Mouse (Mus musculus): ENCODE measurements around the gene Rapgef5. TPM values are rescaled to one million over a fixed set of nuclear protein-coding genes. Genes with fewer than 3 reads are reported as not detected.

Gene Rapgef5
- total and polyA plus RNA-seq, 3 experiments = 4.2 to 6.8 (median 4.8) TPM

GRCm38 (mm10) chr12:117560450-117560849 lies 44.2 kb downstream of the Rapgef5 start:
- H3K36me3 ChIP-seq (replicated peaks in 1 of 2; ENCODE audit: control insufficient read depth in 1 of 2, insufficient read depth in 1 of 2, low read length in 1 of 2) = peaks cover 0 to 6% of the 10 kb centered on the region in 2 experiments
- H3K4me1 ChIP-seq (ENCODE audit: control insufficient read depth in 1 of 2, insufficient read depth in 2 of 2) = peaks cover 11 to 57% of the 10 kb centered on the region in 2 experiments
- H3K27ac ChIP-seq (ENCODE audit: insufficient read depth, low read depth) = no peak overlapping the region
- DNase-seq (ENCODE audit: extremely low read depth) = no peak
- H3K4me2 ChIP-seq (ENCODE audit: insufficient read depth, low read depth, poor library complexity, severe bottlenecking) = no peak overlapping the region
- no peaks in the 10 kb centered on the region for H3K79me2 ChIP-seq (replicated peaks; ENCODE audit: control insufficient read depth, extremely low read depth, insufficient read depth, poor library complexity, severe bottlenecking)
- H3K9me3 ChIP-seq (replicated peaks; ENCODE audit: low read length) = no peaks in the 10 kb centered on the region
- no peak overlapping the region for H3K9ac ChIP-seq (ENCODE audit: insufficient read depth, low read depth)
- TF ChIP-seq MAX (IDR thresholded peaks at IDR 0.05; ENCODE audit: low read length) = no peak
- no peak for TF ChIP-seq E2F4 (IDR thresholded peaks at IDR 0.05; ENCODE audit: insufficient replicate concordance, low read depth, low read length)
- TF ChIP-seq POLR2A (IDR thresholded peaks at IDR 0.05; ENCODE audit: low read depth, low read length) = no peak
- no peak for TF ChIP-seq NELFE (IDR thresholded peaks at IDR 0.05; ENCODE audit: low read depth, low read length)
- TF ChIP-seq JUN (IDR thresholded peaks at IDR 0.05; ENCODE audit: insufficient read depth, low read depth, low read length) = no peak
- TF ChIP-seq HCFC1 (IDR thresholded peaks at IDR 0.05; ENCODE audit: low read depth, low read length) = no peak
- TF ChIP-seq CTCF (conservative IDR thresholded peaks at IDR 0.05 in 1 of 2, IDR thresholded peaks at IDR 0.05 in 1 of 2; ENCODE audit: low read depth in 2 of 2, low read length in 2 of 2) = no peak
- no peak for TF ChIP-seq RCOR1 (conservative IDR thresholded peaks at IDR 0.05; ENCODE audit: low read depth, low read length)
- no peak for TF ChIP-seq CHD1 (IDR thresholded peaks at IDR 0.05; ENCODE audit: low read depth, low read length)
- TF ChIP-seq MEF2A (IDR thresholded peaks at IDR 0.05; ENCODE audit: borderline replicate concordance, low read depth, low read length) = no peak
- no peak for TF ChIP-seq MAFK (IDR thresholded peaks at IDR 0.05; ENCODE audit: insufficient replicate concordance, low read length)
- no peak for TF ChIP-seq MAZ (IDR thresholded peaks at IDR 0.05; ENCODE audit: low read depth, low read length)
- no peak for TF ChIP-seq CHD2 (IDR thresholded peaks at IDR 0.05; ENCODE audit: low read length)
- TF ChIP-seq ZNF384 (IDR thresholded peaks at IDR 0.05; ENCODE audit: low read depth, low read length) = no peak
- H3K27me3 ChIP-seq (replicated peaks) = no peaks in the 10 kb centered on the region
- H3K4me3 ChIP-seq (replicated peaks in 1 of 3; ENCODE audit: low read depth in 2 of 3, low read length in 2 of 3, poor library complexity in 1 of 3) = no peak overlapping the region
- in situ Hi-C loops (cut with MboI; ENCODE audit: low pct_ligation_motif_present, low pct_unique_long_range_greater_than_20kb, low sequenced_read_pairs) (loop anchor here (25.0 kb wide), 1 partner anchor 123 kb away; no protein-coding TSS in a partner anchor), dilution Hi-C loops (cut with MboI; ENCODE audit: extremely low pct_ligation_motif_present, extremely low pct_unique_long_range_greater_than_20kb, low sequenced_read_pairs) (no loop called here)

GRCm38 (mm10) chr12:117561411-117562059 lies 45.3 kb downstream of the Rapgef5 start:
- H3K4me1 ChIP-seq (ENCODE audit: control insufficient read depth in 1 of 2, insufficient read depth in 2 of 2) = peaks cover 11 to 65% of the 10 kb centered on the region in 2 experiments
- no peak for DNase-seq (ENCODE audit: extremely low read depth)
- peaks cover 0 to 6% of the 10 kb centered on the region in 2 experiments for H3K36me3 ChIP-seq (replicated peaks in 1 of 2; ENCODE audit: control insufficient read depth in 1 of 2, insufficient read depth in 1 of 2, low read length in 1 of 2)
- H3K4me3 ChIP-seq (replicated peaks in 1 of 3; ENCODE audit: low read depth in 2 of 3, low read length in 2 of 3, poor library complexity in 1 of 3) = peak overlapping the region in 1 of 3 experiments; percentile 26
- dilution Hi-C loops (cut with MboI; ENCODE audit: extremely low pct_ligation_motif_present, extremely low pct_unique_long_range_greater_than_20kb, low sequenced_read_pairs) (no loop called here), in situ Hi-C loops (cut with MboI; ENCODE audit: low pct_ligation_motif_present, low pct_unique_long_range_greater_than_20kb, low sequenced_read_pairs) (loop anchor here (25.0 kb wide), 1 partner anchor 124 kb away; no protein-coding TSS in a partner anchor)
- no peak for TF ChIP-seq ZKSCAN1 (IDR thresholded peaks at IDR 0.05; ENCODE audit: borderline replicate concordance, low read depth, low read length)
- no peak for TF ChIP-seq PAX5 (IDR thresholded peaks at IDR 0.05; ENCODE audit: low read length)
- TF ChIP-seq GABPA (IDR thresholded peaks at IDR 0.05; ENCODE audit: insufficient replicate concordance, low read depth, low read length) = no peak
- no peak for TF ChIP-seq HCFC1 (IDR thresholded peaks at IDR 0.05; ENCODE audit: low read depth, low read length)
- TF ChIP-seq E2F4 (IDR thresholded peaks at IDR 0.05; ENCODE audit: insufficient replicate concordance, low read depth, low read length) = no peak
- TF ChIP-seq ELF1 (IDR thresholded peaks at IDR 0.05; ENCODE audit: low read depth, low read length) = no peak
- no peak for TF ChIP-seq POLR2AphosphoS2 (IDR thresholded peaks at IDR 0.05; ENCODE audit: low read depth, low read length)
- no peak for TF ChIP-seq MYC (IDR thresholded peaks at IDR 0.05; ENCODE audit: low read depth, low read length)
- TF ChIP-seq ZMIZ1 (IDR thresholded peaks at IDR 0.05; ENCODE audit: low read depth, low read length) = no peak
- no peak for TF ChIP-seq TBP (conservative IDR thresholded peaks at IDR 0.05; ENCODE audit: low read depth, low read length)
- TF ChIP-seq UBTF (IDR thresholded peaks at IDR 0.05; ENCODE audit: low read depth, low read length) = no peak
- TF ChIP-seq MAX (IDR thresholded peaks at IDR 0.05; ENCODE audit: low read length) = no peak
- TF ChIP-seq EP300 (IDR thresholded peaks at IDR 0.05; ENCODE audit: low read length) = no peak
- H3K79me2 ChIP-seq (replicated peaks; ENCODE audit: control insufficient read depth, extremely low read depth, insufficient read depth, poor library complexity, severe bottlenecking) = no peaks in the 10 kb centered on the region
- H3K9ac ChIP-seq (ENCODE audit: insufficient read depth, low read depth) = no peak overlapping the region
- H3K9me3 ChIP-seq (replicated peaks; ENCODE audit: low read length) = no peaks in the 10 kb centered on the region
- no peaks in the 10 kb centered on the region for H3K27me3 ChIP-seq (replicated peaks)
- H3K4me2 ChIP-seq (ENCODE audit: insufficient read depth, low read depth, poor library complexity, severe bottlenecking) = no peak overlapping the region
- no peak overlapping the region for H3K27ac ChIP-seq (ENCODE audit: insufficient read depth, low read depth)

Measured in CH12.LX (cell line).